8 mouse cellular contexts compared by ENCODE assay signal in genomic region chr3:108383485-108384354, GRCm38 (mm10). TPM values are rescaled to one million over a fixed set of nuclear protein-coding genes. Genes with fewer than 3 reads are reported as not detected.
DNase-seq lines count a peak whose midpoint lies in the region; ATAC-seq and TF ChIP-seq lines count a peak whose summit lies in the region.

TSS of gene Psrc1 (plus strand) at chr3:108383839.

- 1% methylated on average over 44 of the region's 44 CpGs for WGBS in hindbrain, embryonic 10.5 days

- H3K4me3 ChIP-seq in hindbrain, embryonic 10.5 days = peak within 1 kb of the TSS; percentile 62

- DNase-seq in Patski (ENCODE audit: low read depth, low spot score) = no peak
- DNase-seq in cerebellum, adult 9-10 months = peak; percentile 80
- DNase-seq in hindbrain, embryonic 10.5 days (ENCODE audit: low spot score) = peak; percentile 92
- peak; percentile 82 to 87 for DNase-seq in layer of hippocampus, postnatal 10 days (ENCODE audit: low spot score in 2 of 2)
- DNase-seq in lung, postnatal 10 days = peak; percentile 97
- peak; percentile 74 for DNase-seq in ovary, postnatal 14 days (ENCODE audit: low spot score)
- DNase-seq in thymus, postnatal 10 days (ENCODE audit: low spot score in 2 of 2) = peak; percentile 64

- no peaks in the 10 kb centered on the region for H3K9me3 ChIP-seq in hindbrain, embryonic 10.5 days

- TF ChIP-seq CTCF in Patski (IDR thresholded peaks at IDR 0.05) = no peak

- CTCF ChIA-PET in Patski (lab: Charles Lee) = interaction anchor here (1.1 to 3.9 kb wide), 4 partner anchors 9 to 103 kb away, joined by 3 to 39 read pairs (median 6); partner anchors contain the start of gene Mybphl

- no peaks in the 10 kb centered on the region for H3K27me3 ChIP-seq in Patski
- no peaks in the 10 kb centered on the region for H3K27me3 ChIP-seq in hindbrain, embryonic 10.5 days (ENCODE audit: insufficient read depth, poor library complexity, severe bottlenecking)

- POLR2A ChIA-PET in Patski (lab: Charles Lee) = interaction anchor here (0.8 to 1.4 kb wide), 3 partner anchors 20 to 101 kb away, joined by 3 to 6 read pairs (median 3); no protein-coding TSS in a partner anchor

- H3K4me1 ChIP-seq in hindbrain, embryonic 10.5 days (replicated peaks) = peaks cover 53% of the 10 kb centered on the region

- H3K36me3 ChIP-seq in hindbrain, embryonic 10.5 days = peaks cover 37% of the 10 kb centered on the region

- in situ Hi-C loops in Patski (cut with MboI; ENCODE audit: low pct_unique_long_range_greater_than_20kb) = no loop called here

- peak within 1 kb of the TSS; percentile 89 for H3K27ac ChIP-seq in hindbrain, embryonic 10.5 days

- peak; percentile 92 for ATAC-seq in Patski
- ATAC-seq in frontal cortex, adult (ENCODE audit: low TSS enrichment) = peak; percentile 60

RNA-seq across cellular contexts. Expression of gene Psrc1, which starts in this region (rescaled TPM):
- 29.8 TPM for polyA plus RNA-seq in Patski (2021)
- 75.8 and 89.8 TPM in 2 replicates for polyA plus RNA-seq in hindbrain, embryonic 10.5 days (2016; fragmentation: Nextera tagmentation; extraction: Ambion mirVana)
- 10 to 100 TPM; 12.5 to 12.8 TPM for total RNA-seq in layer of hippocampus, postnatal 10 days (2021)
